Mouse (Mus musculus) MEL (cell line): ENCODE measurements around the gene Pdcd4. TPM values are rescaled to one million over a fixed set of nuclear protein-coding genes. Genes with fewer than 3 reads are reported as not detected.

Experiments
- DNase-seq: peaks from one replicate; pipeline ENCODE4 v3.0.0; 2011; ENCODE audit warnings: low read depth, low spot score
- H3K27ac ChIP-seq: 2 replicates; pipeline ENCODE4 v1.5.1; 2012; ENCODE audit warnings: low read depth, mild to moderate bottlenecking, control low read depth, low read length, moderate library complexity; ENCODE audit not compliant: control insufficient read depth
- H3K27me3 ChIP-seq, 2 experiments: fragments of 150-350 bp in 1 of 2; sonication (generic) in 1 of 2; 2 replicates each; pipeline ENCODE4 v1.6.1; 2012; ENCODE audit warnings: low read length in 2 of 2, mild to moderate bottlenecking in 2 of 2, improper control_type of control experiment in 1 of 2, moderate library complexity in 1 of 2; ENCODE audit not compliant: insufficient read depth in 2 of 2, control insufficient read depth in 1 of 2
- H3K36me3 ChIP-seq, 2 experiments: 2 replicates each; pipeline ENCODE4 v1.6.1; 2012 to 2014; ENCODE audit warnings: low read length in 2 of 2, improper control_type of control experiment in 1 of 2, inconsistent platforms in 1 of 2, mild to moderate bottlenecking in 1 of 2; ENCODE audit not compliant: insufficient read depth in 2 of 2, control insufficient read depth in 1 of 2
- H3K4me1 ChIP-seq, 2 experiments: fragments of 150-350 bp in 1 of 2; sonication (generic) in 1 of 2; 2 replicates each; pipeline ENCODE4 v1.6.1; 2012; ENCODE audit warnings: low read length in 2 of 2, improper control_type of control experiment in 1 of 2, mild to moderate bottlenecking in 1 of 2; ENCODE audit not compliant: insufficient read depth in 2 of 2, control insufficient read depth in 1 of 2
- H3K4me3 ChIP-seq, 2 experiments: fragments of 150-350 bp in 1 of 2; sonication (generic) in 1 of 2; 2 replicates each; pipeline ENCODE4 v1.5.1; 2012; ENCODE audit warnings: low read depth in 2 of 2, low read length in 2 of 2, mild to moderate bottlenecking in 2 of 2, moderate library complexity in 2 of 2, control low read depth in 1 of 2, improper control_type of control experiment in 1 of 2; ENCODE audit not compliant: control insufficient read depth in 1 of 2, insufficient read depth in 1 of 2
- H3K79me2 ChIP-seq: 2 replicates; pipeline ENCODE4 v1.6.1; 2012; ENCODE audit warnings: mild to moderate bottlenecking, low read length, moderate library complexity; ENCODE audit not compliant: control insufficient read depth, poor library complexity, insufficient read depth
- H3K9ac ChIP-seq: 2 replicates; pipeline ENCODE4 v1.6.1; 2012; ENCODE audit warnings: low read depth, mild to moderate bottlenecking, control low read depth, low read length, moderate library complexity; ENCODE audit not compliant: control insufficient read depth, poor library complexity, severe bottlenecking
- H3K9me3 ChIP-seq: fragments of 150-350 bp; sonication (generic); replicated peaks from 2 replicates; pipeline ENCODE4 v1.6.1; 2012; ENCODE audit warnings: mild to moderate bottlenecking, low read length, improper control_type of control experiment, moderate library complexity; ENCODE audit not compliant: insufficient read depth
- BHLHE40 ChIP-seq: IDR thresholded peaks from 2 replicates; pipeline ENCODE4 v1.6.1; 2012; ENCODE audit warnings: low read depth, mild to moderate bottlenecking, inconsistent platforms, low read length, improper control_type of control experiment, borderline replicate concordance
- CHD1 ChIP-seq: IDR thresholded peaks from 2 replicates; pipeline ENCODE4 v1.6.1; 2012; ENCODE audit warnings: low read depth, mild to moderate bottlenecking, inconsistent platforms, low read length, improper control_type of control experiment
- CTCF ChIP-seq, 3 experiments: IDR thresholded peaks in 2 of 3; conservative IDR thresholded peaks in 1 of 3; 2 replicates each; pipeline ENCODE4 v1.5.1; 2011 to 2012; ENCODE audit warnings: low read length in 3 of 3, low read depth in 2 of 3, mild to moderate bottlenecking in 2 of 3, improper control_type of control experiment in 1 of 3, inconsistent platforms in 1 of 3, mixed read lengths in 1 of 3, moderate library complexity in 1 of 3; ENCODE audit not compliant: control insufficient read depth in 1 of 3, insufficient read depth in 1 of 3, poor library complexity in 1 of 3, severe bottlenecking in 1 of 3
- E2F4 ChIP-seq: IDR thresholded peaks from 2 replicates; pipeline ENCODE4 v1.6.1; 2011; ENCODE audit warnings: low read depth, low read length, improper control_type of control experiment, borderline replicate concordance
- ELF1 ChIP-seq: IDR thresholded peaks from 2 replicates; pipeline ENCODE4 v1.6.1; 2014; ENCODE audit warnings: low read depth, mild to moderate bottlenecking, inconsistent platforms, low read length, improper control_type of control experiment, moderate library complexity
- EP300 ChIP-seq, 2 experiments: IDR thresholded peaks; 2 replicates each; pipeline ENCODE4 v1.6.1; 2011; ENCODE audit warnings: improper control_type of control experiment in 2 of 2, low read length in 2 of 2, low read depth in 1 of 2, mild to moderate bottlenecking in 1 of 2
- ETS1 ChIP-seq: IDR thresholded peaks from 2 replicates; pipeline ENCODE4 v1.6.1; 2012; ENCODE audit warnings: low read depth, mild to moderate bottlenecking, inconsistent platforms, low read length, improper control_type of control experiment, moderate library complexity
- GATA1 ChIP-seq: IDR thresholded peaks from 2 replicates; pipeline ENCODE4 v1.6.1; 2011; ENCODE audit warnings: low read depth, low read length, improper control_type of control experiment
- HCFC1 ChIP-seq: IDR thresholded peaks from 2 replicates; pipeline ENCODE4 v1.6.1; 2012; ENCODE audit warnings: low read depth, mild to moderate bottlenecking, inconsistent platforms, low read length, improper control_type of control experiment, moderate library complexity
- JUND ChIP-seq: IDR thresholded peaks from 2 replicates; pipeline ENCODE4 v1.6.1; 2011; ENCODE audit warnings: low read depth, mild to moderate bottlenecking, improper control_type of control experiment, low read length
- KAT2A ChIP-seq: conservative IDR thresholded peaks from 2 replicates; pipeline ENCODE4 v1.6.1; 2012; ENCODE audit warnings: low read depth, low read length, improper control_type of control experiment, inconsistent platforms
- MEF2A ChIP-seq: IDR thresholded peaks from 2 replicates; pipeline ENCODE4 v1.6.1; 2014; ENCODE audit warnings: low read depth, mild to moderate bottlenecking, inconsistent platforms, low read length, improper control_type of control experiment; ENCODE audit not compliant: poor library complexity, insufficient replicate concordance, severe bottlenecking; ENCODE audit errors: extremely low read depth
- MXI1 ChIP-seq: IDR thresholded peaks from 2 replicates; pipeline ENCODE4 v1.6.1; 2011; ENCODE audit warnings: mild to moderate bottlenecking, low read depth, low read length, improper control_type of control experiment
- MYB ChIP-seq: IDR thresholded peaks from 2 replicates; pipeline ENCODE4 v1.6.1; 2011; ENCODE audit warnings: mild to moderate bottlenecking, low read depth, low read length, improper control_type of control experiment
- MYC ChIP-seq: IDR thresholded peaks from 2 replicates; pipeline ENCODE4 v1.6.1; 2011; ENCODE audit warnings: low read depth, mild to moderate bottlenecking, low read length, improper control_type of control experiment, moderate library complexity
- NELFE ChIP-seq: IDR thresholded peaks from 2 replicates; pipeline ENCODE4 v1.6.1; 2011; ENCODE audit warnings: low read depth, low read length, improper control_type of control experiment
- POLR2AphosphoS2 ChIP-seq: IDR thresholded peaks from 2 replicates; pipeline ENCODE4 v1.6.1; 2011; ENCODE audit warnings: low read length, improper control_type of control experiment
- RAD21 ChIP-seq: IDR thresholded peaks from 2 replicates; pipeline ENCODE4 v1.6.1; 2011; ENCODE audit warnings: mild to moderate bottlenecking, low read depth, low read length, improper control_type of control experiment
- RCOR1 ChIP-seq: IDR thresholded peaks from 2 replicates; pipeline ENCODE4 v1.6.1; 2012; ENCODE audit warnings: low read depth, mild to moderate bottlenecking, inconsistent platforms, low read length, improper control_type of control experiment
- SIN3A ChIP-seq: IDR thresholded peaks from 2 replicates; pipeline ENCODE4 v1.6.1; 2012; ENCODE audit warnings: low read length, improper control_type of control experiment, inconsistent platforms
- SMC3 ChIP-seq: IDR thresholded peaks from 2 replicates; pipeline ENCODE4 v1.6.1; 2011; ENCODE audit warnings: low read depth, low read length, improper control_type of control experiment
- TAL1 ChIP-seq: IDR thresholded peaks from 2 replicates; pipeline ENCODE4 v1.6.1; 2012; ENCODE audit warnings: mild to moderate bottlenecking, inconsistent platforms, low read length, moderate library complexity, mixed read lengths
- TBP ChIP-seq: IDR thresholded peaks from 2 replicates; pipeline ENCODE4 v1.8.0; 2011; ENCODE audit warnings: low read depth, low read length, improper control_type of control experiment
- TCF12 ChIP-seq: IDR thresholded peaks from 2 replicates; pipeline ENCODE4 v1.6.1; 2014; ENCODE audit warnings: low read depth, mild to moderate bottlenecking, inconsistent platforms, low read length, improper control_type of control experiment, moderate library complexity
- UBTF ChIP-seq: IDR thresholded peaks from 2 replicates; pipeline ENCODE4 v1.6.1; 2012; ENCODE audit warnings: low read depth, mild to moderate bottlenecking, inconsistent platforms, low read length, improper control_type of control experiment, moderate library complexity, borderline replicate concordance; ENCODE audit not compliant: insufficient read depth
- USF1 ChIP-seq: IDR thresholded peaks from 2 replicates; pipeline ENCODE4 v1.6.1; 2014; ENCODE audit warnings: low read depth, mild to moderate bottlenecking, inconsistent platforms, low read length, improper control_type of control experiment, moderate library complexity
- USF2 ChIP-seq, 2 experiments: IDR thresholded peaks; 2 replicates each; pipeline ENCODE4 v1.6.1; 2011 to 2012; ENCODE audit warnings: improper control_type of control experiment in 2 of 2, low read length in 2 of 2, borderline replicate concordance in 1 of 2, inconsistent platforms in 1 of 2, low read depth in 1 of 2, mild to moderate bottlenecking in 1 of 2; ENCODE audit not compliant: insufficient read depth in 1 of 2
- ZC3H11A ChIP-seq: IDR thresholded peaks from 2 replicates; pipeline ENCODE4 v1.6.1; 2012; ENCODE audit warnings: low read depth, mild to moderate bottlenecking, inconsistent platforms, low read length, improper control_type of control experiment
- ZMIZ1 ChIP-seq: IDR thresholded peaks from 2 replicates; pipeline ENCODE4 v1.6.1; 2012; ENCODE audit warnings: low read depth, mild to moderate bottlenecking, inconsistent platforms, low read length, improper control_type of control experiment, moderate library complexity
- polyA plus RNA-seq, 2 experiments: library from polyadenylated mRNA; stranded (reverse) in 1 of 2; unstranded in 1 of 2; fragments of >175 nt in 1 of 2; fragments of >200 nt in 1 of 2; gene quantifications; 2 replicates each; pipeline versions ENCODE4 v1.2.1 to v1.2.4; 2012; ENCODE audit warnings: low replicate concordance in 2 of 2, low read depth in 1 of 2; ENCODE audit not compliant: insufficient read length in 2 of 2, insufficient read depth in 1 of 2, missing spikeins in 1 of 2
- total RNA-seq: library from RNA; depleted of rRNA; stranded (reverse); fragments of 300-350 nt; gene quantifications from 2 replicates; pipeline ENCODE4 v1.2.3, GENCODE M21; 2012

Pdcd4 gene
- total and polyA plus RNA-seq, 3 experiments, result 30.0 to 37.6 TPM; not detected in 1

DNA sequence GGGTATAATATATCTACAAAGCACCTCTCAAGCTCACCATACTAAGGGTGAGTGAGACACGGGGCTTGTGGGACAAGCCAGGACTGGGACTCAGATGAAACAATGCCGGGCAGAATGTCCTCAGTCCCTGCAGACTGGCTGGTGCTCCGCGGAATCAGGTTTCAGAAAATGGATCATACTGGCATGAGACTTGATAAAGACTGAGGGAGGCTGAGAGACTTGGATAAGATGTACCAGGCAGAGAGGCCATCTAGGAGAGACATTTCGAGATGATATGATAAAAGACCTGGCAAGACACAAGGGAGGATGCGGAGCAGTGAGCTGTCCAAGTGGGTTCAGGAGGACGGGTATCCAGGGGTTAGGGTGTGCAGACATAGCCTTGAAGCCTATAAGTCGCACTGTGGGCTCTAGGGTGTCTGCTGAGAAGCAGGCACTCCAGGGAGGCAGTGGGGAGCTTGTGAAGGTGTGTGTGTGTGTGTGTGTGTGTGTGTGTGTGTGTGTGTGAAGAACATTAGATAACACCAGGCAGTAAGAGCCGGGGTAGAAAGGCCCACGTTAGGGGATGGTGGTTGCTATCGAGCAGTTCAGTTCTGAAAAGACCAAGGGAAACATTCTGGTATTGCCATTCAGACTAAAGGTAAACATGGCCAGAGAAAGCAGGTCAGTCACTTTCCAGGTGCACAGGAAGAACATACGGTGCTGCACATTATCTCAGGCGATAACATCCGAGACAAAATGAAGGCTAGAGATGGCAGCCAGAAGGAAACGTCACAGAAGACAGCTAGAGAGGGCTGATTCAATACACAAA is 10.1 kb downstream of the Pdcd4 start (continued):
- TF ChIP-seq ZC3H11A (no peak), POLR2AphosphoS2 (no peak), MYC (no peak), MEF2A (no peak), GATA1 (peak; percentile 55), NELFE (no peak), RCOR1 (peak; percentile 33), ETS1 (peak; percentile 24), ELF1 (no peak), KAT2A (no peak), JUND (no peak), BHLHE40 (no peak), CTCF (IDR thresholded peaks at IDR 0.05 in 2 of 3, conservative IDR thresholded peaks at IDR 0.05 in 1 of 3; ENCODE audit: control insufficient read depth in 1 of 3, insufficient read depth in 1 of 3, low read depth in 2 of 3, low read length in 3 of 3, poor library complexity in 1 of 3, severe bottlenecking in 1 of 3) (no peak)

DNA sequence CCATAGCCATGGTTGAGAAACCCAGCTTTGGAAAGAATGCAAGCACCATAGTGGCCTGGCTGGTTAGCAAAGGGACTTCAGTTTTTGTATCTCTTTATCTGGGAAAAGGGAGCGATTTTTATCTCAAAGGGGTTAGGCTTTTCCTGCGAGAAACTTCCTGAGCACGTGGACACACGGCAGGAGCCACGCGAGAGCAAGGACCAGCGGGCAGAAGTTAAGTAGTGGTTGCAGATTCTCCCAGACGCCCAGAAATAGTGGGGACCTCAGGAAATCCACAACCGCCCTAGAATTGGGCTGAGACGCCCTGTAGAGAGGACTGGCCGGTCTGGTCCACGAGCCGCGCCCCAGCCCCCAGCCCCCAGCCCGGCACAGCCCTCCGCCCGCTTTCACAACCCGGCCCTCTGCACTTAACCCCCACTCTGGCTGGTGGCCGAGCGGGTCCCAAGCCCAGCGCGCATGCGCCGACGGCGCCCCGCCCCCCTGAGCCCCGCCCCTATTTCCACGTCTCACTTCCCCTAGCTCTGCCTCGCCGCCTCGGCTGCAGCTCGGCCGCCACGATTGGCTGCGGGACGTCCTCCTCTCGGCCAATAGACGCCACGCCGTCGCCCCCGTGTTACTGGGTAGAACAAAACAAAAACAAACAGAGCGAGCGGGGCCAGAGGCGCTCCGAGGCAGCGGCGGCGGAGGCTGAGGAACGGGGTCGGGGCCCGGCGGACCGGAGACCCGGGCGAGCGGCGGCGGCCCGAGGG is 10.9 kb downstream of the Pdcd4 start:
- Histone ChIP-seq H3K27ac (peak overlapping the region; percentile 88), H3K4me3 (peak overlapping the region; percentile 68 to 96), H3K27me3 (no peaks in the 10 kb centered on the region), H3K9me3 (no peaks in the 10 kb centered on the region), H3K36me3 (peaks cover 0 to 14% of the 10 kb centered on the region in 2 experiments; a peak in 2 of 4 replicates), H3K9ac (peak overlapping the region; percentile 82), H3K4me1 (peaks cover 13 to 17% of the 10 kb centered on the region in 2 experiments), H3K79me2 (peaks cover 12% of the 10 kb centered on the region)
- DNase-seq, result peak; percentile 100
- peak; percentile 82 for TF ChIP-seq SIN3A
- TF ChIP-seq USF2 (IDR thresholded peaks at IDR 0.05; ENCODE audit: borderline replicate concordance in 1 of 2, insufficient read depth in 1 of 2, low read depth in 1 of 2, low read length in 2 of 2), result 0 out of 4 replicates have a peak, but pooled peaks of 1 of the 2 experiments have one; percentile 29
- peak; percentile 98 for TF ChIP-seq MYC
- no peak for TF ChIP-seq E2F4
- peak; percentile 43 to 47; a peak in 2 of 4 replicates for TF ChIP-seq EP300 (IDR thresholded peaks at IDR 0.05; ENCODE audit: low read depth in 1 of 2, low read length in 2 of 2)
- TF ChIP-seq TCF12, result peak; percentile 4; the same call in 1 of the 2 replicates
- TF ChIP-seq UBTF, result no peak
- TF ChIP-seq ETS1, result peak; percentile 46
- peak; percentile 61; the same call in 1 of the 2 replicates for TF ChIP-seq BHLHE40
- peak; percentile 54 for TF ChIP-seq HCFC1
- peak; percentile 12; the same call in 1 of the 2 replicates for TF ChIP-seq SMC3
- no peak; the same call in 1 of the 2 replicates for TF ChIP-seq ZMIZ1
- peak; percentile 62 for TF ChIP-seq ELF1
- TF ChIP-seq MEF2A, result no peak
- TF ChIP-seq RAD21, result no peak
- peak; percentile 81 for TF ChIP-seq NELFE
- TF ChIP-seq USF1, result peak; percentile 86
- no peak for TF ChIP-seq GATA1
- peak; percentile 66; the same call in 1 of the 2 replicates for TF ChIP-seq TBP
- TF ChIP-seq MYB, result no peak
- TF ChIP-seq RCOR1, result no peak
- peak; percentile 94 for TF ChIP-seq MXI1
- TF ChIP-seq JUND, result no peak
- no peak for TF ChIP-seq TAL1
- peak; percentile 73; the same call in 1 of the 2 replicates for TF ChIP-seq POLR2AphosphoS2
- TF ChIP-seq CHD1, result 0 out of 2 replicates have a peak, but pooled peaks have one; percentile 69
